Mouse (Mus musculus) limb, embryonic 14.5 days (tissue): ENCODE measurements around the gene Gtf2i. TPM values are rescaled to one million over a fixed set of nuclear protein-coding genes. Genes with fewer than 3 reads are reported as not detected.
A peak's percentile ranks its signal among the peaks of the same experiment; 100 is the strongest.
"Not testable (repeated sequence)": the region's sequence is repeated elsewhere in the genome, so short reads cannot be mapped to it uniquely, and the experiment has no call there.

Experiments used
- ATAC-seq: fragments of 200-750 bp; cut with Nextera tagmentation; 2 replicates; pipeline ENCODE4 v1.8.0; 2017; ENCODE audit warnings: low read depth, moderate number of reproducible peaks, moderate TSS enrichment; ENCODE audit not compliant: low FRiP score
- DNase-seq: peaks from one replicate; pipeline ENCODE4 v3.0.0-alpha.2; 2015; ENCODE audit warnings: low spot score
- H3K27ac ChIP-seq: fragments of 300-500 bp; sonication (generic); replicated peaks from 2 replicates; pipeline ENCODE4 v1.5.1; 2014; ENCODE audit warnings: low read depth, mild to moderate bottlenecking, low read length, moderate library complexity, mixed read lengths
- H3K27me3 ChIP-seq: fragments of 300-500 bp; sonication (generic); 2 replicates; pipeline ENCODE4 v1.6.1; 2014; ENCODE audit warnings: low read length, mixed read lengths; ENCODE audit not compliant: control insufficient read depth, insufficient read depth
- H3K36me3 ChIP-seq: fragments of 300-500 bp; sonication (generic); 2 replicates; pipeline ENCODE4 v1.6.1; 2014; ENCODE audit warnings: mild to moderate bottlenecking, low read length, moderate library complexity, mixed read lengths; ENCODE audit not compliant: control insufficient read depth, insufficient read depth
- H3K4me1 ChIP-seq: fragments of 300-500 bp; sonication (generic); 2 replicates; pipeline ENCODE4 v1.6.1; 2014; ENCODE audit warnings: antibody characterized with exemption, low read length, mixed read lengths; ENCODE audit not compliant: control insufficient read depth, insufficient read depth
- H3K4me2 ChIP-seq: fragments of 300-500 bp; sonication (generic); replicated peaks from 2 replicates; pipeline ENCODE4 v1.6.1; 2014; ENCODE audit warnings: low read depth, mild to moderate bottlenecking, low read length, moderate library complexity; ENCODE audit not compliant: severe bottlenecking
- H3K4me3 ChIP-seq: fragments of 300-500 bp; sonication (generic); replicated peaks from 2 replicates; pipeline ENCODE4 v1.5.1; 2014; ENCODE audit warnings: low read length
- H3K9ac ChIP-seq: fragments of 300-500 bp; sonication (generic); 2 replicates; pipeline ENCODE4 v1.6.1; 2014; ENCODE audit warnings: mild to moderate bottlenecking, low read depth, low read length, moderate library complexity; ENCODE audit not compliant: severe bottlenecking
- H3K9me3 ChIP-seq: fragments of 300-500 bp; sonication (generic); 2 replicates; pipeline ENCODE4 v1.6.1; 2016; ENCODE audit warnings: low read length; ENCODE audit not compliant: control insufficient read depth
- POLR2A ChIP-seq: fragments of 200-500 bp; IDR thresholded peaks from 2 replicates; pipeline ENCODE4 v1.8.0; 2012; ENCODE audit warnings: inconsistent platforms, mild to moderate bottlenecking, moderate library complexity, borderline replicate concordance; ENCODE audit not compliant: insufficient read depth, insufficient read length; ENCODE audit errors: extremely low read depth
- WGBS: fragments of 180-500 bp; shearing (Covaris S2); extraction: QIAGEN DNeasy Blood & Tissue Kit; methylation state at CpG from one replicate; pipeline ENCODE4 v1.1.7; 2014; 5-methylcytosine and 5-hydroxymethylcytosine counted together
- polyA plus RNA-seq, 2 experiments: library from polyadenylated mRNA; depleted of rRNA in 1 of 2; stranded (reverse) in 1 of 2; unstranded in 1 of 2; fragments of >200 nt; fragmentation: Nextera tagmentation in 1 of 2; extraction: Ambion mirVana in 1 of 2; gene quantifications; 2 replicates each; pipeline versions ENCODE4 v1.2.1 to v1.2.3; 2012 to 2014

The Gtf2i gene
- polyA plus RNA-seq, 2 experiments = 169 to 190 TPM

DNA sequence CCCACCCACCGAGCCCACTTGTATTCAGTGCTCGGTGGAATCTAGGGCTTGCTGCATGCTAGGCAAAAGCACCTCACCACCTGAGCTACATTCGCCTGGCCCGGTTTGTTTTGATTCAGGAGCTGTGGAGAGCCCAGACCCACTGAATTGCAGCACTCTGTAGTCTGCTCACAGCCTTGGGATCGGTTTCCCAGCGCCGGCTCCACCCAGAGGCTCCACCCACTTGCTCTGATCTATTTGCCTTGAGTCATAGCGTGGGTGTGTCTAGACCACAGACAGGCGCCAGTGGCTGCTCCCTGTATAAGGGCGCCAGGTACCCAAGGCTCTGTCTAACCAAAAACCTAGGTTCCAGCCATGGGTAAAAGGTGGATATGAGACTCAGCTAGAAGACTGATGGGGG is 36.1 kb upstream of the Gtf2i start:
- DNase-seq (peak; percentile 77), ATAC-seq (peak; percentile 69; the same call in 1 of the 2 replicates)
- Histone ChIP-seq H3K36me3 (no peaks in the 10 kb centered on the region), H3K27ac (no peak overlapping the region), H3K9me3 (no peaks in the 10 kb centered on the region), H3K9ac (no peak overlapping the region), H3K4me3 (no peak overlapping the region), H3K4me1 (peaks cover 5% of the 10 kb centered on the region; the same call in 1 of the 2 replicates), H3K27me3 (no peaks in the 10 kb centered on the region), H3K4me2 (peak overlapping the region; percentile 25)
- no peak for TF ChIP-seq POLR2A
- WGBS = 17% methylated on average over 10 of the region's 10 CpGs

GRCm38 (mm10) chr5:134347066-134347465 is 32.5 kb upstream of the Gtf2i start:
- no peaks in the 10 kb centered on the region for H3K9me3 ChIP-seq
- H3K4me2 ChIP-seq = no peak overlapping the region
- no peak for TF ChIP-seq POLR2A
- DNase-seq (no peak), ATAC-seq (no peak)
- peaks cover 5% of the 10 kb centered on the region; the same call in 1 of the 2 replicates for H3K4me1 ChIP-seq
- H3K36me3 ChIP-seq = no peaks in the 10 kb centered on the region
- 72% methylated on average over 2 of the region's 2 CpGs for WGBS
- H3K4me3 ChIP-seq = no peak overlapping the region
- no peak overlapping the region for H3K27ac ChIP-seq
- no peak overlapping the region for H3K9ac ChIP-seq
- H3K27me3 ChIP-seq = no peaks in the 10 kb centered on the region

GRCm38 (mm10) chr5:134345449-134345848 is 30.9 kb upstream of the Gtf2i start:
- DNase-seq (no peak), ATAC-seq (no peak)
- no peaks in the 10 kb centered on the region for H3K36me3 ChIP-seq

DNA sequence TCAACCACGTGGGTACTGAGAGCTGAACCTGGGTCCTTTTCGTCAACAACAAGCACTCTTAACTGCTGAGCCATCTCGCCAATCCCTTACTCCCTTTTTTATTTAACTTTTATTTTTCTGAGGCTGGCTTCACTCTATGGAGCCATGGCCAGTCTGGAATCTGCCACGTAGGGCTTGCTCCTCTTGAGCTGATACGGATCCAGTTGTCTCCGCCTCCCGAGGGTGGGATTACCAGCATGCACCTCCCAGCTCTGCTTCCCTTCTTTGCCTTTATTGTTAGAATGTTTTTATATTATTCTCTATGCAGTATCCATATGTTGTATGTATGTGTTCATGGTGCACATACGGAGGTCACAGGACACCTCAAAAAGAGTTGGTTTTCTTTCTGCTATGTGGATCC is 29.5 kb upstream of the Gtf2i start:
- TF ChIP-seq POLR2A = no peak
- H3K9me3 ChIP-seq = no peaks in the 10 kb centered on the region

More at GRCm38 (mm10) chr5:134345449-134345848, 30.9 kb upstream of the Gtf2i start:
- no peak for TF ChIP-seq POLR2A
- H3K4me1 ChIP-seq = peaks cover 1% of the 10 kb centered on the region; the same call in 1 of the 2 replicates
- H3K9me3 ChIP-seq = no peaks in the 10 kb centered on the region
- no peak overlapping the region for H3K4me3 ChIP-seq
- 93% methylated on average over 9 of the region's 9 CpGs for WGBS
- no peak overlapping the region for H3K4me2 ChIP-seq
- no peaks in the 10 kb centered on the region for H3K27me3 ChIP-seq
- no peak overlapping the region for H3K27ac ChIP-seq
- no peak overlapping the region for H3K9ac ChIP-seq

GRCm38 (mm10) chr5:134343530-134343929 is 29.0 kb upstream of the Gtf2i start:
- not testable (repeated sequence) for ATAC-seq, H3K27me3 ChIP-seq, H3K27ac ChIP-seq, H3K4me3 ChIP-seq, H3K9me3 ChIP-seq, H3K9ac ChIP-seq, H3K36me3 ChIP-seq, DNase-seq, H3K4me2 ChIP-seq, H3K4me1 ChIP-seq
- WGBS = 69% methylated on average over 4 of the region's 4 CpGs

More for the DNA sequence above, 29.5 kb upstream of the Gtf2i start:
- no peak for DNase-seq
- Histone ChIP-seq H3K9ac (no peak overlapping the region), H3K36me3 (no peaks in the 10 kb centered on the region), H3K4me3 (no peak overlapping the region), H3K27ac (no peak overlapping the region), H3K4me1 (no peaks in the 10 kb centered on the region), H3K27me3 (no peaks in the 10 kb centered on the region), H3K4me2 (no peak overlapping the region)
- WGBS = 82% methylated on average over 8 of the region's 8 CpGs
- no peak for ATAC-seq
